Mouse (Mus musculus) forebrain, postnatal 0 days (tissue): ENCODE data around the gene D17Wsu92e. TPM values are rescaled to one million over a fixed set of nuclear protein-coding genes. Genes with fewer than 3 reads are reported as not detected.

Source experiments
- ATAC-seq: fragments of 200-750 bp; cut with Nextera tagmentation; 2 replicates; pipeline ENCODE4 v1.8.0; 2017; ENCODE audit warnings: mild to moderate bottlenecking, moderate library complexity
- DNase-seq: peaks from one replicate; pipeline ENCODE4 v3.0.0-alpha.2; 2015
- H3K27ac ChIP-seq: fragments of 300-500 bp; sonication (generic); 2 replicates; pipeline ENCODE4 v1.5.1; 2014; ENCODE audit warnings: low read depth, mild to moderate bottlenecking, antibody characterized with exemption, low read length, moderate library complexity, mixed read lengths
- H3K27me3 ChIP-seq: fragments of 300-500 bp; sonication (generic); 2 replicates; pipeline ENCODE4 v1.6.1; 2014; ENCODE audit warnings: mild to moderate bottlenecking, low read length, mixed read lengths; ENCODE audit not compliant: insufficient read depth
- H3K36me3 ChIP-seq: fragments of 300-500 bp; sonication (generic); 2 replicates; pipeline ENCODE4 v1.6.1; 2014; ENCODE audit warnings: mild to moderate bottlenecking, moderate library complexity; ENCODE audit not compliant: insufficient read depth
- H3K4me1 ChIP-seq: fragments of 300-500 bp; sonication (generic); 2 replicates; pipeline ENCODE4 v1.6.1; 2014; ENCODE audit warnings: antibody characterized with exemption; ENCODE audit not compliant: insufficient read depth
- H3K4me2 ChIP-seq: fragments of 300-500 bp; sonication (generic); 2 replicates; pipeline ENCODE4 v1.6.1; 2014; ENCODE audit warnings: low read depth, mild to moderate bottlenecking, moderate library complexity
- H3K4me3 ChIP-seq: fragments of 300-500 bp; sonication (generic); 2 replicates; pipeline ENCODE4 v1.5.1; 2014; ENCODE audit warnings: low read depth, low read length, mixed read lengths
- H3K9ac ChIP-seq: fragments of 300-500 bp; sonication (generic); 2 replicates; pipeline ENCODE4 v1.6.1; 2014; ENCODE audit warnings: mild to moderate bottlenecking
- H3K9me3 ChIP-seq: fragments of 300-500 bp; sonication (generic); 2 replicates; pipeline ENCODE4 v1.6.1; 2016; ENCODE audit warnings: low read length
- CTCF ChIP-seq: sonication (generic); IDR thresholded peaks from 2 replicates; pipeline ENCODE4 v1.5.1; 2016; ENCODE audit warnings: antibody characterized with exemption, control low read depth, low read depth
- WGBS: fragments of 180-500 bp; shearing (Covaris S2); extraction: QIAGEN DNeasy Blood & Tissue Kit; methylation state at CpG from one replicate; pipeline ENCODE4 v1.1.7; 2014; 5-methylcytosine and 5-hydroxymethylcytosine counted together
- polyA plus RNA-seq: library from polyadenylated mRNA; unstranded; fragments of >200 nt; fragmentation: Nextera tagmentation; extraction: Ambion mirVana; gene quantifications from 2 replicates; pipeline ENCODE4 v1.2.1, GENCODE M21; 2015
- total RNA-seq: library from RNA; depleted of rRNA; stranded (reverse); fragments of >200 nt; gene quantifications from 2 replicates; pipeline ENCODE4 v1.2.3, GENCODE M21; 2014

The D17Wsu92e gene
- total and polyA plus RNA-seq, 2 experiments from 2014 or later: 9.4 to 63.6 TPM

GRCm38 (mm10) chr17:27760169-27760568 is 60.3 kb downstream of the D17Wsu92e start:
- TF ChIP-seq CTCF: no peak
- DNase-seq: no peak
- Histone ChIP-seq H3K4me3 (no peak overlapping the region), H3K4me2 (no peak overlapping the region), H3K9ac (no peak overlapping the region), H3K9me3 (no peaks in the 10 kb centered on the region), H3K36me3 (peaks cover 10% of the 10 kb centered on the region; the same call in 1 of the 2 replicates), H3K4me1 (no peaks in the 10 kb centered on the region), H3K27ac (no peak overlapping the region), H3K27me3 (no peaks in the 10 kb centered on the region)
- no peak for ATAC-seq
- WGBS: 79% methylated on average over 6 of the region's 6 CpGs

GRCm38 (mm10) chr17:27751314-27752202 is 68.9 kb downstream of the D17Wsu92e start:
- DNase-seq (no peak), ATAC-seq (no peak)
- Histone ChIP-seq H3K4me1 (no peaks in the 10 kb centered on the region), H3K36me3 (peaks cover 7% of the 10 kb centered on the region; the same call in 1 of the 2 replicates), H3K9me3 (no peaks in the 10 kb centered on the region), H3K27ac (no peak overlapping the region), H3K27me3 (no peaks in the 10 kb centered on the region), H3K9ac (no peak overlapping the region), H3K4me3 (no peak overlapping the region), H3K4me2 (no peak overlapping the region)
- TF ChIP-seq CTCF: no peak
- 87% methylated on average over 8 of the region's 8 CpGs for WGBS

- no peaks in the 10 kb centered on the region for H3K27me3 ChIP-seq
- 92% methylated on average over 6 of the region's 6 CpGs for WGBS
- H3K9ac ChIP-seq: no peak overlapping the region
- H3K9me3 ChIP-seq: no peaks in the 10 kb centered on the region
- no peaks in the 10 kb centered on the region for H3K4me1 ChIP-seq
- H3K4me2 ChIP-seq: no peak overlapping the region
- no peak for TF ChIP-seq CTCF
- ATAC-seq: no peak
- no peak for DNase-seq
- peaks cover 7% of the 10 kb centered on the region; the same call in 1 of the 2 replicates for H3K36me3 ChIP-seq
- no peak overlapping the region for H3K27ac ChIP-seq
- no peak overlapping the region for H3K4me3 ChIP-seq
These were observed 70.0 kb downstream of the D17Wsu92e start for GRCm38 (mm10) chr17:27750451-27750942.

GRCm38 (mm10) chr17:27748123-27748522 is 72.3 kb downstream of the D17Wsu92e start:
- H3K9ac ChIP-seq: no peak overlapping the region
- TF ChIP-seq CTCF: no peak
- H3K4me3 ChIP-seq: no peak overlapping the region
- WGBS: 89% methylated on average over 2 of the region's 2 CpGs
- no peak overlapping the region for H3K4me2 ChIP-seq
- no peaks in the 10 kb centered on the region for H3K4me1 ChIP-seq
- DNase-seq (no peak), ATAC-seq (no peak)
- H3K27ac ChIP-seq: no peak overlapping the region
- H3K27me3 ChIP-seq: no peaks in the 10 kb centered on the region
- H3K36me3 ChIP-seq: peaks cover 7% of the 10 kb centered on the region; the same call in 1 of the 2 replicates
- no peaks in the 10 kb centered on the region for H3K9me3 ChIP-seq

- no peak overlapping the region for H3K4me2 ChIP-seq
- DNase-seq (no peak), ATAC-seq (no peak)
- no peaks in the 10 kb centered on the region for H3K9me3 ChIP-seq
- WGBS: 55% methylated on average over 4 of the region's 4 CpGs
- H3K36me3 ChIP-seq: no peaks in the 10 kb centered on the region; the same call in 1 of the 2 replicates
- H3K27me3 ChIP-seq: no peaks in the 10 kb centered on the region
- no peak overlapping the region for H3K9ac ChIP-seq
- no peak for TF ChIP-seq CTCF
- no peak overlapping the region for H3K27ac ChIP-seq
- no peaks in the 10 kb centered on the region for H3K4me1 ChIP-seq
- H3K4me3 ChIP-seq: no peak overlapping the region
These were observed 74.0 kb downstream of the D17Wsu92e start for GRCm38 (mm10) chr17:27746446-27746845.

- no peaks in the 10 kb centered on the region for H3K4me1 ChIP-seq
- TF ChIP-seq CTCF: no peak
- H3K4me3 ChIP-seq: no peak overlapping the region
These were observed 79.5 kb downstream of the D17Wsu92e start for GRCm38 (mm10) chr17:27740961-27741360.

More at GRCm38 (mm10) chr17:27740961-27741360, 79.5 kb downstream of the D17Wsu92e start:
- Histone ChIP-seq H3K9me3 (no peaks in the 10 kb centered on the region), H3K36me3 (no peaks in the 10 kb centered on the region; the same call in 1 of the 2 replicates), H3K27ac (no peak overlapping the region), H3K9ac (no peak overlapping the region), H3K4me2 (no peak overlapping the region), H3K27me3 (no peaks in the 10 kb centered on the region)
- DNase-seq (no peak), ATAC-seq (no peak)
- over 99% methylated on average over 6 of the region's 6 CpGs for WGBS
